Mouse (Mus musculus) intestine, postnatal 0 days (tissue): ENCODE data around the gene Ccdc157. TPM values are rescaled to one million over a fixed set of nuclear protein-coding genes. Genes with fewer than 3 reads are reported as not detected.

Experiments used
- ATAC-seq: fragments of 200-750 bp; cut with Nextera tagmentation; 2 replicates; pipeline ENCODE4 v1.8.0; 2017; ENCODE audit warnings: mild to moderate bottlenecking, moderate TSS enrichment, moderate library complexity
- H3K27ac ChIP-seq: fragments of 300-500 bp; sonication (generic); 2 replicates; pipeline ENCODE4 v1.5.1; 2014; ENCODE audit warnings: mild to moderate bottlenecking, low read depth, low read length, moderate library complexity
- H3K27me3 ChIP-seq: fragments of 300-500 bp; sonication (generic); replicated peaks from 2 replicates; pipeline ENCODE4 v1.6.1; 2014; ENCODE audit warnings: low read length, mixed read lengths; ENCODE audit not compliant: control insufficient read depth, insufficient read depth
- H3K36me3 ChIP-seq: fragments of 300-500 bp; sonication (generic); 2 replicates; pipeline ENCODE4 v1.6.1; 2014; ENCODE audit warnings: mild to moderate bottlenecking, moderate library complexity; ENCODE audit not compliant: control insufficient read depth, insufficient read depth
- H3K4me1 ChIP-seq: fragments of 300-500 bp; sonication (generic); replicated peaks from 2 replicates; pipeline ENCODE4 v1.6.1; 2014; ENCODE audit warnings: antibody characterized with exemption, low read length, mixed read lengths; ENCODE audit not compliant: control insufficient read depth, insufficient read depth
- H3K4me2 ChIP-seq: fragments of 300-500 bp; sonication (generic); replicated peaks from 2 replicates; pipeline ENCODE4 v1.6.1; 2014; ENCODE audit warnings: low read depth, mild to moderate bottlenecking, moderate library complexity
- H3K4me3 ChIP-seq: fragments of 300-500 bp; sonication (generic); 2 replicates; pipeline ENCODE4 v1.5.1; 2014; ENCODE audit warnings: low read depth, low read length
- H3K9ac ChIP-seq: fragments of 300-500 bp; sonication (generic); 2 replicates; pipeline ENCODE4 v1.6.1; 2014; ENCODE audit warnings: mild to moderate bottlenecking, low read depth, low read length
- H3K9me3 ChIP-seq: fragments of 300-500 bp; sonication (generic); 2 replicates; pipeline ENCODE4 v1.6.1; 2016; ENCODE audit warnings: mixed run types; ENCODE audit not compliant: control insufficient read depth
- CTCF ChIP-seq: sonication (generic); IDR thresholded peaks from 2 replicates; pipeline ENCODE4 v1.5.1; 2016; ENCODE audit warnings: low read depth, mild to moderate bottlenecking, control low read depth, antibody characterized with exemption, moderate library complexity
- WGBS: fragments of 180-500 bp; shearing (Covaris S2); extraction: QIAGEN DNeasy Blood & Tissue Kit; methylation state at CpG from one replicate; pipeline ENCODE4 v1.1.7; 2014; 5-methylcytosine and 5-hydroxymethylcytosine counted together
- microRNA-seq: library from miRNA; unstranded; fragments of <30 nt; microRNA quantifications from one replicate; pipeline ENCODE4, GENCODE M21; 2016
- polyA plus RNA-seq: library from polyadenylated mRNA; unstranded; fragments of >200 nt; fragmentation: Nextera tagmentation; extraction: Ambion mirVana; gene quantifications from 2 replicates; pipeline ENCODE4 v1.2.1, GENCODE M21; 2015

The Ccdc157 gene
- polyA plus RNA-seq, 1 experiment from 2014 or later = 1.1 TPM

GRCm38 (mm10) chr11:4096054-4096984 lies 63.8 kb downstream of the Ccdc157 start:
- Histone ChIP-seq H3K9me3 (no peaks in the 10 kb centered on the region), H3K27me3 (no peaks in the 10 kb centered on the region), H3K4me3 (peak overlapping the region; percentile 48), H3K4me2 (peak overlapping the region; percentile 82), H3K36me3 (peaks cover 11% of the 10 kb centered on the region), H3K9ac (peak overlapping the region; percentile 62), H3K27ac (peak overlapping the region; percentile 86), H3K4me1 (peaks cover 13% of the 10 kb centered on the region; the same call in 1 of the 2 replicates)
- peak; percentile 87 for ATAC-seq
- no peak for TF ChIP-seq CTCF
- 2% methylated on average over 45 of the region's 45 CpGs for WGBS

GRCm38 (mm10) chr11:4095171-4096053 lies 64.7 kb downstream of the Ccdc157 start, which contains the start of gene Mtfp1:
TSS of gene Mtfp1 (minus strand) at chr11:4095445.
- H3K9me3 ChIP-seq = 0 out of 2 replicates have a peak, but pooled peaks cover 6% of the 10 kb centered on the region
- WGBS = 4% methylated on average over 34 of the region's 34 CpGs
- TF ChIP-seq CTCF = peak; percentile 43
- H3K27me3 ChIP-seq = no peaks in the 10 kb centered on the region
- peak within 1 kb of the TSS; percentile 47 for H3K9ac ChIP-seq
- peak within 1 kb of the TSS; percentile 82 for H3K4me2 ChIP-seq
- no peak for ATAC-seq
- peaks cover 18% of the 10 kb centered on the region for H3K36me3 ChIP-seq
- peak within 1 kb of the TSS; percentile 48 for H3K4me3 ChIP-seq
- H3K4me1 ChIP-seq = peaks cover 13% of the 10 kb centered on the region; the same call in 1 of the 2 replicates
- peak within 1 kb of the TSS; percentile 86 for H3K27ac ChIP-seq

- TF ChIP-seq CTCF = peak; percentile 91
- peak; percentile 34 for ATAC-seq
- H3K27ac ChIP-seq = peak overlapping the region; percentile 86
- peaks cover 18% of the 10 kb centered on the region for H3K36me3 ChIP-seq
- peaks cover 13% of the 10 kb centered on the region; the same call in 1 of the 2 replicates for H3K4me1 ChIP-seq
- 6% methylated on average over 24 of the region's 24 CpGs for WGBS
- no peaks in the 10 kb centered on the region for H3K27me3 ChIP-seq
- H3K4me2 ChIP-seq = peak overlapping the region; percentile 82
- peak overlapping the region; percentile 44 for H3K9ac ChIP-seq
- peak overlapping the region; percentile 48 for H3K4me3 ChIP-seq
- H3K9me3 ChIP-seq = 0 out of 2 replicates have a peak, but pooled peaks cover 6% of the 10 kb centered on the region
Observed at GRCm38 (mm10) chr11:4094378-4095170, 65.5 kb downstream of the Ccdc157 start.

- H3K4me3 ChIP-seq = peak overlapping the region; percentile 48
- peaks cover 18% of the 10 kb centered on the region for H3K36me3 ChIP-seq
- 0 out of 2 replicates have a peak overlapping the region, but pooled peaks have one; percentile 31 for H3K9ac ChIP-seq
- H3K4me1 ChIP-seq = peaks cover 13% of the 10 kb centered on the region; the same call in 1 of the 2 replicates
- peak overlapping the region; percentile 82 for H3K4me2 ChIP-seq
- H3K9me3 ChIP-seq = 0 out of 2 replicates have a peak, but pooled peaks cover 6% of the 10 kb centered on the region
- peak overlapping the region; percentile 86 for H3K27ac ChIP-seq
- WGBS = 48% methylated on average over 18 of the region's 18 CpGs
- TF ChIP-seq CTCF = no peak
- ATAC-seq = peak; percentile 24
- no peaks in the 10 kb centered on the region for H3K27me3 ChIP-seq
Observed at GRCm38 (mm10) chr11:4093459-4094377, 66.4 kb downstream of the Ccdc157 start.

Small RNA genes lying within 50 kb of the gene (microRNA-seq; reads per million reads assigned to microRNA genes)
- 1.4 reads per million for gene Mir3060

Other genes starting within 250 kb of the Ccdc157 start
- 2.1 and 2.2 TPM in 2 replicates for gene Slc35e4, start 245.6 kb downstream of the Ccdc157 start, polyA plus RNA-seq
- gene Tcn2, start 228.1 kb downstream of the Ccdc157 start, polyA plus RNA-seq = 283 and 305 TPM in 2 replicates
- 27.6 and 31.8 TPM in 2 replicates for gene Pes1, start 196.3 kb downstream of the Ccdc157 start, polyA plus RNA-seq
- gene 4930556J24Rik, start 183.5 kb downstream of the Ccdc157 start, polyA plus RNA-seq = 0.13 and 0.16 TPM in 2 replicates
- gene Gal3st1, start 176.7 kb downstream of the Ccdc157 start, polyA plus RNA-seq = 30.4 and 30.6 TPM in 2 replicates
- gene Sec14l4, start 128.8 kb downstream of the Ccdc157 start, polyA plus RNA-seq = 0.05 and 0.13 TPM in 2 replicates
- gene Sec14l3, start 95.5 kb downstream of the Ccdc157 start, polyA plus RNA-seq = not detected in 2 replicates
- 20.0 and 21.1 TPM in 2 replicates for gene Mtfp1, start 64.8 kb downstream of the Ccdc157 start, polyA plus RNA-seq
- gene Sec14l2, start 36.9 kb downstream of the Ccdc157 start, polyA plus RNA-seq = 7.6 and 8.4 TPM in 2 replicates
- gene Rnf215, start 25.1 kb downstream of the Ccdc157 start, polyA plus RNA-seq = 15.5 and 15.6 TPM in 2 replicates
- 15.7 and 16.5 TPM in 2 replicates for gene Sf3a1, start 57 bp upstream of the Ccdc157 start, polyA plus RNA-seq
- 37.2 and 40.8 TPM in 2 replicates for gene Tbc1d10a, start 26.5 kb upstream of the Ccdc157 start, polyA plus RNA-seq
- 10.3 and 14.7 TPM in 2 replicates for gene Castor1, start 57.9 kb upstream of the Ccdc157 start, polyA plus RNA-seq
- 0.08 and 0.20 TPM in 2 replicates for gene Osm, start 76.1 kb upstream of the Ccdc157 start, polyA plus RNA-seq
- 0.92 and 1.2 TPM in 2 replicates for gene Lif, start 97.3 kb upstream of the Ccdc157 start, polyA plus RNA-seq